Mouse (Mus musculus) forebrain, embryonic 13.5 days (tissue): Measurements from ENCODE around the gene Pard3b. TPM values are rescaled to one million over a fixed set of nuclear protein-coding genes. Genes with fewer than 3 reads are reported as not detected.

ENCODE experiments used
- ATAC-seq: fragments of 200-750 bp; cut with Nextera tagmentation; 2 replicates; pipeline ENCODE4 v1.8.0; 2017
- H3K27ac ChIP-seq: fragments of 300-500 bp; sonication (generic); 2 replicates; pipeline ENCODE4 v1.5.1; 2015; ENCODE audit warnings: inconsistent platforms, mild to moderate bottlenecking, moderate library complexity
- H3K27me3 ChIP-seq: fragments of 300-500 bp; sonication (generic); 2 replicates; pipeline ENCODE4 v1.6.1; 2015; ENCODE audit warnings: mild to moderate bottlenecking, inconsistent platforms
- H3K36me3 ChIP-seq: fragments of 300-500 bp; sonication (generic); 2 replicates; pipeline ENCODE4 v1.6.1; 2015; ENCODE audit warnings: mild to moderate bottlenecking, inconsistent platforms; ENCODE audit not compliant: poor library complexity, severe bottlenecking
- H3K4me1 ChIP-seq: fragments of 300-500 bp; sonication (generic); 2 replicates; pipeline ENCODE4 v1.6.1; 2015; ENCODE audit warnings: inconsistent platforms
- H3K4me2 ChIP-seq: fragments of 300-500 bp; sonication (generic); 2 replicates; pipeline ENCODE4 v1.6.1; 2015; ENCODE audit warnings: inconsistent platforms, mild to moderate bottlenecking, moderate library complexity
- H3K4me3 ChIP-seq: fragments of 300-500 bp; sonication (generic); 2 replicates; pipeline ENCODE4 v1.5.1; 2015; ENCODE audit warnings: mild to moderate bottlenecking, inconsistent platforms
- H3K9ac ChIP-seq: fragments of 300-500 bp; sonication (generic); 2 replicates; pipeline ENCODE4 v1.6.1; 2015; ENCODE audit warnings: mild to moderate bottlenecking, inconsistent platforms
- H3K9me3 ChIP-seq: fragments of 300-500 bp; sonication (generic); replicated peaks from 2 replicates; pipeline ENCODE4 v1.6.1; 2016; ENCODE audit warnings: inconsistent platforms
- WGBS: fragments of 180-500 bp; shearing (Covaris S2); methylation state at CpG from one replicate; pipeline ENCODE4 v1.1.7; 2015; 5-methylcytosine and 5-hydroxymethylcytosine counted together
- polyA plus RNA-seq: library from polyadenylated mRNA; unstranded; fragments of >200 nt; fragmentation: Nextera tagmentation; extraction: Ambion mirVana; gene quantifications from 2 replicates; pipeline ENCODE4 v1.2.1, GENCODE M21; 2015

The Pard3b gene
- polyA plus RNA-seq, 1 experiment from 2014 or later, result 10.5 TPM

- Histone ChIP-seq H3K27me3 (no peaks in the 10 kb centered on the region), H3K4me3 (no peak overlapping the region), H3K9ac (no peak overlapping the region), H3K36me3 (no peaks in the 10 kb centered on the region), H3K27ac (no peak overlapping the region), H3K9me3 (no peaks in the 10 kb centered on the region), H3K4me1 (peaks cover 15% of the 10 kb centered on the region), H3K4me2 (no peak overlapping the region)
- 39% methylated on average over 8 of the region's 8 CpGs for WGBS
- peak; percentile 71; the same call in 1 of the 2 replicates for ATAC-seq
Measured at GRCm38 (mm10) chr1:62529941-62530340, 891.3 kb downstream of the Pard3b start.

GRCm38 (mm10) chr1:62532426-62533126 is 894.0 kb downstream of the Pard3b start:
- no peak overlapping the region for H3K4me2 ChIP-seq
- no peaks in the 10 kb centered on the region for H3K9me3 ChIP-seq
- ATAC-seq, result no peak
- no peak overlapping the region for H3K4me3 ChIP-seq
- H3K27ac ChIP-seq, result no peak overlapping the region
- peaks cover 15% of the 10 kb centered on the region for H3K4me1 ChIP-seq
- WGBS, result 90% methylated on average over 10 of the region's 10 CpGs
- no peak overlapping the region for H3K9ac ChIP-seq
- no peaks in the 10 kb centered on the region for H3K27me3 ChIP-seq
- H3K36me3 ChIP-seq, result no peaks in the 10 kb centered on the region

GRCm38 (mm10) chr1:62548953-62549352 is 910.3 kb downstream of the Pard3b start:
- no peaks in the 10 kb centered on the region for H3K36me3 ChIP-seq
- no peak overlapping the region for H3K27ac ChIP-seq
- no peak overlapping the region for H3K9ac ChIP-seq
- no peak overlapping the region for H3K4me2 ChIP-seq
- H3K9me3 ChIP-seq, result no peaks in the 10 kb centered on the region
- no peak overlapping the region for H3K4me3 ChIP-seq
- 91% methylated on average over 4 of the region's 4 CpGs for WGBS
- ATAC-seq, result no peak
- H3K4me1 ChIP-seq, result no peaks in the 10 kb centered on the region
- no peaks in the 10 kb centered on the region for H3K27me3 ChIP-seq

- no peak for ATAC-seq
- Histone ChIP-seq H3K27me3 (no peaks in the 10 kb centered on the region), H3K36me3 (no peaks in the 10 kb centered on the region), H3K4me1 (no peaks in the 10 kb centered on the region), H3K9me3 (no peaks in the 10 kb centered on the region), H3K4me2 (no peak overlapping the region), H3K4me3 (no peak overlapping the region), H3K9ac (no peak overlapping the region), H3K27ac (no peak overlapping the region)
- 44% methylated on average over 2 of the region's 2 CpGs for WGBS
Measured at GRCm38 (mm10) chr1:62550546-62550945, 911.9 kb downstream of the Pard3b start.

- no peak overlapping the region for H3K4me3 ChIP-seq
- no peak overlapping the region for H3K9ac ChIP-seq
- 83% methylated on average over 6 of the region's 6 CpGs for WGBS
- no peak for ATAC-seq
- H3K36me3 ChIP-seq, result no peaks in the 10 kb centered on the region
- H3K4me1 ChIP-seq, result no peaks in the 10 kb centered on the region
- no peak overlapping the region for H3K27ac ChIP-seq
- no peaks in the 10 kb centered on the region for H3K9me3 ChIP-seq
- H3K27me3 ChIP-seq, result no peaks in the 10 kb centered on the region
- no peak overlapping the region for H3K4me2 ChIP-seq
Measured at GRCm38 (mm10) chr1:62551516-62551915, 912.9 kb downstream of the Pard3b start.

- no peak overlapping the region for H3K4me3 ChIP-seq
- H3K4me2 ChIP-seq, result no peak overlapping the region
- no peaks in the 10 kb centered on the region for H3K36me3 ChIP-seq
- no peaks in the 10 kb centered on the region for H3K27me3 ChIP-seq
- no peak overlapping the region for H3K9ac ChIP-seq
- ATAC-seq, result no peak
- H3K4me1 ChIP-seq, result no peaks in the 10 kb centered on the region
- H3K9me3 ChIP-seq, result no peaks in the 10 kb centered on the region
- no peak overlapping the region for H3K27ac ChIP-seq
- WGBS, result 37% methylated on average over 1 of the region's 1 CpGs
Measured at GRCm38 (mm10) chr1:62555838-62556237, 917.2 kb downstream of the Pard3b start.

GRCm38 (mm10) chr1:62562987-62563386 is 924.4 kb downstream of the Pard3b start:
- no peaks in the 10 kb centered on the region for H3K36me3 ChIP-seq
- H3K9ac ChIP-seq, result no peak overlapping the region
- peaks cover 29% of the 10 kb centered on the region for H3K4me1 ChIP-seq
- H3K4me2 ChIP-seq, result no peak overlapping the region
- H3K9me3 ChIP-seq, result no peaks in the 10 kb centered on the region
- WGBS, result 61% methylated on average over 7 of the region's 7 CpGs
- H3K27ac ChIP-seq, result peak overlapping the region; percentile 66
- ATAC-seq, result peak; percentile 41
- no peaks in the 10 kb centered on the region for H3K27me3 ChIP-seq
- H3K4me3 ChIP-seq, result no peak overlapping the region

- 12% methylated on average over 13 of the region's 13 CpGs for WGBS
- H3K9ac ChIP-seq, result no peak overlapping the region
- no peaks in the 10 kb centered on the region for H3K9me3 ChIP-seq
- peak overlapping the region; percentile 41 for H3K27ac ChIP-seq
- H3K4me3 ChIP-seq, result no peak overlapping the region
- ATAC-seq, result peak; percentile 60; the same call in 1 of the 2 replicates
- H3K4me1 ChIP-seq, result peaks cover 29% of the 10 kb centered on the region
- H3K36me3 ChIP-seq, result no peaks in the 10 kb centered on the region
- peak overlapping the region; percentile 14 for H3K4me2 ChIP-seq
- no peaks in the 10 kb centered on the region for H3K27me3 ChIP-seq
Measured at GRCm38 (mm10) chr1:62564245-62565119, 925.9 kb downstream of the Pard3b start.

GRCm38 (mm10) chr1:62565120-62565809 is 926.6 kb downstream of the Pard3b start:
- H3K27me3 ChIP-seq, result no peaks in the 10 kb centered on the region
- H3K36me3 ChIP-seq, result no peaks in the 10 kb centered on the region
- peak; percentile 46 for ATAC-seq
- WGBS, result 56% methylated on average over 9 of the region's 9 CpGs
- no peaks in the 10 kb centered on the region for H3K9me3 ChIP-seq
- peaks cover 29% of the 10 kb centered on the region for H3K4me1 ChIP-seq
- H3K27ac ChIP-seq, result peak overlapping the region; percentile 41
- H3K9ac ChIP-seq, result no peak overlapping the region
- H3K4me3 ChIP-seq, result no peak overlapping the region
- H3K4me2 ChIP-seq, result peak overlapping the region; percentile 14

- H3K9ac ChIP-seq, result no peak overlapping the region
- H3K4me1 ChIP-seq, result peaks cover 29% of the 10 kb centered on the region
- H3K9me3 ChIP-seq, result no peaks in the 10 kb centered on the region
- no peak overlapping the region for H3K27ac ChIP-seq
- ATAC-seq, result no peak
- H3K36me3 ChIP-seq, result no peaks in the 10 kb centered on the region
- WGBS, result 20% methylated on average over 4 of the region's 4 CpGs
- H3K4me3 ChIP-seq, result no peak overlapping the region
- no peak overlapping the region for H3K4me2 ChIP-seq
- no peaks in the 10 kb centered on the region for H3K27me3 ChIP-seq
Measured at GRCm38 (mm10) chr1:62566596-62566995, 928.0 kb downstream of the Pard3b start.

- H3K27me3 ChIP-seq, result no peaks in the 10 kb centered on the region
- no peak overlapping the region for H3K4me2 ChIP-seq
- no peaks in the 10 kb centered on the region for H3K9me3 ChIP-seq
- no peak overlapping the region; the same call in 1 of the 2 replicates for H3K27ac ChIP-seq
- 67% methylated on average over 3 of the region's 3 CpGs for WGBS
- H3K36me3 ChIP-seq, result no peaks in the 10 kb centered on the region
- H3K4me1 ChIP-seq, result peaks cover 7% of the 10 kb centered on the region; the same call in 1 of the 2 replicates
- peak; percentile 85 for ATAC-seq
- no peak overlapping the region for H3K9ac ChIP-seq
- no peak overlapping the region for H3K4me3 ChIP-seq
Measured at GRCm38 (mm10) chr1:62576939-62577590, 938.4 kb downstream of the Pard3b start.
